ENCODE assay signal across 8 mouse cellular contexts in genomic region chr10:80260642-80261584, GRCm38 (mm10). TPM values are rescaled to one million over a fixed set of nuclear protein-coding genes. Genes with fewer than 3 reads are reported as not detected.
A peak's percentile ranks its signal among the peaks of the same experiment; 100 is the strongest.
DNase-seq lines count a peak whose midpoint lies in the region; ATAC-seq and TF ChIP-seq lines count a peak whose summit lies in the region.

Gamt (minus strand) TSS chr10:80261012.
Dazap1 (plus strand) TSS chr10:80261486.

- under 1% methylated on average over 49 of the region's 49 CpGs for WGBS in heart, embryonic 12.5 days
- WGBS in kidney, postnatal 0 days = under 1% methylated on average over 47 of the region's 49 CpGs
- under 1% methylated on average over 49 of the region's 49 CpGs for WGBS in liver, embryonic 11.5 days
- WGBS in stomach, embryonic 14.5 days = under 1% methylated on average over 49 of the region's 49 CpGs

- peak within 1 kb of the TSS; percentile 72 for H3K9ac ChIP-seq in heart, embryonic 12.5 days
- H3K9ac ChIP-seq in kidney, postnatal 0 days (ENCODE audit: low read depth, low read length) = peak within 1 kb of the TSS; percentile 64
- peak within 1 kb of the TSS; percentile 73 for H3K9ac ChIP-seq in liver, embryonic 11.5 days (ENCODE audit: low read depth, low read length)
- peak within 1 kb of the TSS; percentile 41 for H3K9ac ChIP-seq in stomach, embryonic 14.5 days (replicated peaks; ENCODE audit: low read depth, low read length)

- peak within 1 kb of the TSS; percentile 95 for H3K27ac ChIP-seq in heart, embryonic 12.5 days (ENCODE audit: poor library complexity, severe bottlenecking)
- H3K27ac ChIP-seq in kidney, postnatal 0 days = peak within 1 kb of the TSS; percentile 97
- H3K27ac ChIP-seq in liver, embryonic 11.5 days (ENCODE audit: low read depth, low read length) = peak within 1 kb of the TSS; percentile 99
- H3K27ac ChIP-seq in stomach, embryonic 14.5 days (ENCODE audit: low read length) = peak within 1 kb of the TSS; percentile 96

- ATAC-seq in erythroid progenitor cell, adult 5-6 weeks (replicated peaks; ENCODE audit: low FRiP score, poor library complexity, severe bottlenecking) = peak; percentile 72
- peak; percentile 88 for ATAC-seq in heart, embryonic 12.5 days (ENCODE audit: insufficient number of reproducible peaks, low FRiP score)
- ATAC-seq in kidney, postnatal 0 days (replicated peaks; ENCODE audit: low FRiP score, low read depth) = peak; percentile 89
- ATAC-seq in liver, embryonic 11.5 days (replicated peaks; ENCODE audit: low FRiP score) = peak; percentile 83
- ATAC-seq in stomach, embryonic 14.5 days (ENCODE audit: insufficient number of reproducible peaks, insufficient read depth, low FRiP score, low read depth) = peak; percentile 90

- no peaks in the 10 kb centered on the region for H3K9me3 ChIP-seq in heart, embryonic 12.5 days (replicated peaks)
- no peaks in the 10 kb centered on the region for H3K9me3 ChIP-seq in kidney, postnatal 0 days (replicated peaks; ENCODE audit: low read length)
- no peaks in the 10 kb centered on the region for H3K9me3 ChIP-seq in liver, embryonic 11.5 days (ENCODE audit: control insufficient read depth, low read length)
- no peaks in the 10 kb centered on the region for H3K9me3 ChIP-seq in stomach, embryonic 14.5 days (ENCODE audit: control insufficient read depth, low read depth, low read length)

- H3K4me3 ChIP-seq in heart, embryonic 12.5 days = peak within 1 kb of the TSS; percentile 53
- peak within 1 kb of the TSS; percentile 43 for H3K4me3 ChIP-seq in kidney, postnatal 0 days (replicated peaks; ENCODE audit: low read depth, low read length)
- H3K4me3 ChIP-seq in liver, embryonic 11.5 days (ENCODE audit: low read depth, low read length) = peak within 1 kb of the TSS; percentile 61
- peak within 1 kb of the TSS; percentile 32 for H3K4me3 ChIP-seq in stomach, embryonic 14.5 days (ENCODE audit: low read depth, low read length)

- peaks cover 32% of the 10 kb centered on the region for H3K36me3 ChIP-seq in heart, embryonic 12.5 days
- peaks cover 23% of the 10 kb centered on the region for H3K36me3 ChIP-seq in kidney, postnatal 0 days (ENCODE audit: insufficient read depth, low read length)
- H3K36me3 ChIP-seq in liver, embryonic 11.5 days (ENCODE audit: control insufficient read depth, insufficient read depth, low read length) = peaks cover 16% of the 10 kb centered on the region
- peaks cover 31% of the 10 kb centered on the region for H3K36me3 ChIP-seq in stomach, embryonic 14.5 days (ENCODE audit: control insufficient read depth, insufficient read depth, low read length)

- H3K27me3 ChIP-seq in heart, embryonic 12.5 days (replicated peaks) = no peaks in the 10 kb centered on the region
- no peaks in the 10 kb centered on the region for H3K27me3 ChIP-seq in kidney, postnatal 0 days (ENCODE audit: insufficient read depth, low read length)
- H3K27me3 ChIP-seq in liver, embryonic 11.5 days (replicated peaks; ENCODE audit: control insufficient read depth, insufficient read depth, low read length) = no peaks in the 10 kb centered on the region
- no peaks in the 10 kb centered on the region for H3K27me3 ChIP-seq in stomach, embryonic 14.5 days (ENCODE audit: control insufficient read depth, insufficient read depth, low read length)

- peaks cover 37% of the 10 kb centered on the region for H3K4me1 ChIP-seq in heart, embryonic 12.5 days (replicated peaks)
- peaks cover 17% of the 10 kb centered on the region for H3K4me1 ChIP-seq in kidney, postnatal 0 days (replicated peaks; ENCODE audit: insufficient read depth, low read length)
- peaks cover 37% of the 10 kb centered on the region for H3K4me1 ChIP-seq in liver, embryonic 11.5 days (replicated peaks; ENCODE audit: control insufficient read depth, insufficient read depth, low read length)
- peaks cover 20% of the 10 kb centered on the region for H3K4me1 ChIP-seq in stomach, embryonic 14.5 days (ENCODE audit: control insufficient read depth, insufficient read depth, low read length)

- TF ChIP-seq CTCF in kidney, postnatal 0 days (IDR thresholded peaks at IDR 0.05; ENCODE audit: low read depth) = no peak

- peak within 1 kb of the TSS; percentile 92 for H3K4me2 ChIP-seq in heart, embryonic 12.5 days
- peak within 1 kb of the TSS; percentile 81 for H3K4me2 ChIP-seq in kidney, postnatal 0 days (ENCODE audit: low read length)
- H3K4me2 ChIP-seq in liver, embryonic 11.5 days = peak within 1 kb of the TSS; percentile 99
- peak within 1 kb of the TSS; percentile 83 for H3K4me2 ChIP-seq in stomach, embryonic 14.5 days (replicated peaks; ENCODE audit: low read depth, low read length)

- DNase-seq in CD4-positive helper T cell, adult 2 months (ENCODE audit: low read depth, low spot score) = peak; percentile 94
- DNase-seq in brain, embryonic 18.5 days (ENCODE audit: low read depth, low spot score) = peak; percentile 83
- DNase-seq in kidney, postnatal 0 days (ENCODE audit: low spot score) = peak; percentile 98
- peak; percentile 100 for DNase-seq in liver, embryonic 11.5 days (ENCODE audit: low spot score)
- peak; percentile 93 for DNase-seq in naive thymus-derived CD4-positive, alpha-beta T cell, adult 2 months (ENCODE audit: low read depth)

RNA-seq across cellular contexts. Expression of gene Gamt, which starts in this region (rescaled TPM):
- total RNA-seq in erythroid progenitor cell, adult 5-6 weeks (2015; ENCODE audit: low replicate concordance) = 1.4 TPM in 1 of 2 replicates, not detected in the other
- not detected in 2 replicates for total RNA-seq in erythroid progenitor cell, adult 5-6 weeks (2017; ENCODE audit: low replicate concordance)
- polyA plus RNA-seq in heart, embryonic 12.5 days (2016; fragmentation: Nextera tagmentation; extraction: Ambion mirVana) = 55.5 and 58.9 TPM in 2 replicates
- 25.5 and 26.0 TPM in 2 replicates for polyA plus RNA-seq in kidney, postnatal 0 days (2015; fragmentation: Nextera tagmentation; extraction: Ambion mirVana)
- polyA plus RNA-seq in liver, embryonic 11.5 days (2014; fragmentation: Nextera tagmentation; extraction: Ambion mirVana) = 49.0 and 49.7 TPM in 2 replicates
- polyA plus RNA-seq in stomach, embryonic 14.5 days (2014; fragmentation: Nextera tagmentation; extraction: Ambion mirVana) = 32.1 and 49.3 TPM in 2 replicates

RNA-seq across cellular contexts. Expression of gene Dazap1, which starts in this region (rescaled TPM):
- 35.6 and 83.6 TPM in 2 replicates for total RNA-seq in erythroid progenitor cell, adult 5-6 weeks (2015; ENCODE audit: low replicate concordance)
- total RNA-seq in erythroid progenitor cell, adult 5-6 weeks (2017; ENCODE audit: low replicate concordance) = 72.0 and 102 TPM in 2 replicates
- polyA plus RNA-seq in heart, embryonic 12.5 days (2016; fragmentation: Nextera tagmentation; extraction: Ambion mirVana) = 37.4 and 41.9 TPM in 2 replicates
- 43.7 and 44.6 TPM in 2 replicates for polyA plus RNA-seq in kidney, postnatal 0 days (2015; fragmentation: Nextera tagmentation; extraction: Ambion mirVana)
- 49.2 and 55.0 TPM in 2 replicates for polyA plus RNA-seq in liver, embryonic 11.5 days (2014; fragmentation: Nextera tagmentation; extraction: Ambion mirVana)
- 48.6 and 51.3 TPM in 2 replicates for polyA plus RNA-seq in stomach, embryonic 14.5 days (2014; fragmentation: Nextera tagmentation; extraction: Ambion mirVana)

Comparison
In these comparisons a context has a peak if more than half of its experiments do, and no peak if none do; other contexts are left out.
1. Peak in every context shown above with its lines: DNase-seq, ATAC-seq, H3K4me3 ChIP-seq and H3K27ac ChIP-seq.